Comparison of ENCODE assay signal across 10 mouse cellular contexts in the genomic region with DNA sequence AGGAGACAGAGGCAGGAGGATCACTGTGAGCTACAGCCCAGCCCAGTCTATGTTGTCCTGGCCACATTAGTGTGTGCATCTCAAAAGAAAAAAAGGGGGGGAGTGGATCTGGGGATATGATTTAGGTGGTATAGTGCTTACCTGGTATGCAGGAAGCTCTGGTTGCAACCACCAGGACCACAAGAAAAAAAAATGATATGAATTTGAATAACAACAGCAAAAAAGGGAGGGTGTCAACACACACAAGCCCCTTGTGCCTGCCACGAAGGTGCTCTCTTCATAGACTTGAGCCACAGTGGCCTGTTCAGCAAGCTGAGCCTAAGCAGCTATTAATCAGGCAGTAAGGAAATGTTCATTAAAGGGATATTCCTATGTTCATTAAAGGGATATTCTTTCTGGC. TPM values are rescaled to one million over a fixed set of nuclear protein-coding genes. Genes with fewer than 3 reads are reported as not detected.
"Had no signal": no experiment of that assay in that cellular context is flagged by ENCODE, and none has a peak within 500 bp of the region (broad histone marks: within the 10 kb centered on the region; RNA-seq: fewer than 3 reads in every experiment).

No protein-coding gene starts in this region.

- DNase-seq: lung, adult 18-20 months; lung, embryonic 14.5 days; lung, postnatal 10 days; lung, postnatal 36 days; right cerebral cortex, postnatal 14 days; thymus, adult 2 months; thymus, postnatal 25 days; thymus, postnatal 4 days had no signal

- ATAC-seq: midbrain, embryonic 13.5 days; midbrain, embryonic 15.5 days had no signal

RNA-seq across cellular contexts. Expression of gene Cnr2, which starts 9.6 kb away (rescaled TPM):
- polyA plus RNA-seq: midbrain, embryonic 15.5 days had no signal
